Mouse (Mus musculus): ENCODE results near the gene Il18. TPM values are rescaled to one million over a fixed set of nuclear protein-coding genes. Genes with fewer than 3 reads are reported as not detected.
"Not testable (repeated sequence)": the region's sequence is repeated elsewhere in the genome, so short reads cannot be mapped to it uniquely, and the experiment has no call there.

Il18 gene
- total and polyA plus RNA-seq, 3 experiments, result 0.53 to 1.2 (median 1.0) TPM

- no peaks in the 10 kb centered on the region for H3K27me3 ChIP-seq (ENCODE audit: control insufficient read depth, insufficient read depth, low read length)
- H3K9ac ChIP-seq (ENCODE audit: low read depth, low read length), result peak overlapping the region; percentile 80
- H3K4me3 ChIP-seq, result peak overlapping the region; percentile 87
- TF ChIP-seq EP300 (IDR thresholded peaks at IDR 0.05; ENCODE audit: insufficient read depth, low read depth, low read length) (no peak), POLR2A (IDR thresholded peaks at IDR 0.05; ENCODE audit: insufficient read depth, low read depth, low read length) (no peak), CTCF (IDR thresholded peaks at IDR 0.05) (no peak)
- H3K79me2 ChIP-seq (replicated peaks; ENCODE audit: control insufficient read depth, insufficient read depth, low read length), result peaks cover 1% of the 10 kb centered on the region; the same call in 1 of the 2 replicates
- H3K36me3 ChIP-seq (ENCODE audit: control insufficient read depth, insufficient read depth, low read length), result peaks cover 9% of the 10 kb centered on the region
- no peak for DNase-seq
- no peaks in the 10 kb centered on the region; the same call in 1 of the 2 replicates for H3K4me1 ChIP-seq (ENCODE audit: control insufficient read depth, insufficient read depth, low read length)
- peak overlapping the region; percentile 87 for H3K27ac ChIP-seq
- WGBS, result 33% methylated on average over 11 of the region's 11 CpGs
- intact Hi-C loops (cut with DNase I), result no loop called here
These were observed 61.5 kb downstream of the Il18 start for GRCm38 (mm10) chr9:50616161-50616560.

GRCm38 (mm10) chr9:50616766-50617603 lies 62.4 kb downstream of the Il18 start, which contains the start of the genes Pih1d2 and Nkapd1:
TSS of gene Pih1d2 (plus strand) at chr9:50617321.
TSS of gene Nkapd1 (minus strand) at chr9:50617464.
- no peaks in the 10 kb centered on the region for H3K27me3 ChIP-seq (ENCODE audit: control insufficient read depth, insufficient read depth, low read length)
- intact Hi-C loops (cut with DNase I), result no loop called here
- peak within 1 kb of the TSS; percentile 80 for H3K9ac ChIP-seq (ENCODE audit: low read depth, low read length)
- peak; percentile 66; the same call in 1 of the 2 replicates for TF ChIP-seq POLR2A (IDR thresholded peaks at IDR 0.05; ENCODE audit: insufficient read depth, low read depth, low read length)
- TF ChIP-seq CTCF (IDR thresholded peaks at IDR 0.05), result peak; percentile 13
- peak; percentile 60; the same call in 1 of the 2 replicates for TF ChIP-seq EP300 (IDR thresholded peaks at IDR 0.05; ENCODE audit: insufficient read depth, low read depth, low read length)
- peaks cover 9% of the 10 kb centered on the region for H3K36me3 ChIP-seq (ENCODE audit: control insufficient read depth, insufficient read depth, low read length)
- H3K79me2 ChIP-seq (replicated peaks; ENCODE audit: control insufficient read depth, insufficient read depth, low read length), result peaks cover 1% of the 10 kb centered on the region; the same call in 1 of the 2 replicates
- peak within 1 kb of the TSS; percentile 87 for H3K27ac ChIP-seq
- peak within 1 kb of the TSS; percentile 87 for H3K4me3 ChIP-seq
- DNase-seq, result peak; percentile 91 to 92
- no peaks in the 10 kb centered on the region; the same call in 1 of the 2 replicates for H3K4me1 ChIP-seq (ENCODE audit: control insufficient read depth, insufficient read depth, low read length)
- under 1% methylated on average over 81 of the region's 81 CpGs for WGBS

DNA sequence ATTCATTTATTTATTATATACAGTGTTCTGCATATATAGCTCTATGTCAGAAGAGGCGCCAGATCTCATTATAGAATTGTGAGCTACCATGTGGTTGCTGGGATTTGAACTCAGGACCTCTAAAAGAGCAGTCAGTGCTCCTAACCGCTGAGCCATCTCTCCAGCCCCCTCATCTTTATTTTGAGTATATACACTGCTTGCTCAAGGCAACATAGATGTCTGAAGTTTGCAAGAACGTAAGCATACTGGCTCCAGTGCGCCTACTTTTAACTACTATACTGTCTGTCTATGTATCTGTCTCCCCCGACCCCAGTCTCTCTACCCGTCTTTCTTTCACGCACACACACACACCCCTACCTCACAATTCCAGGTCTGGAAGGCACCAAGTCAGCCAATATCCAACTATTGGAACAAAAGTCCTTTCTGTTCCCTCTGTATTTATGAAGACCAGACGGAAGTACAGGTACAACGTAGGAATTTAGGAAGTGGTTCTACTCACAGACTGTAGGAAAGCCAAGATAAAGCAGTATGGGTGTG lies 63.2 kb downstream of the Il18 start:
- H3K27me3 ChIP-seq (ENCODE audit: control insufficient read depth, insufficient read depth, low read length), result no peaks in the 10 kb centered on the region
- intact Hi-C loops (cut with DNase I), result no loop called here
- H3K9ac ChIP-seq (ENCODE audit: low read depth, low read length), result no peak overlapping the region
- DNase-seq, result no peak
- H3K36me3 ChIP-seq (ENCODE audit: control insufficient read depth, insufficient read depth, low read length), result peaks cover 9% of the 10 kb centered on the region
- TF ChIP-seq CTCF (IDR thresholded peaks at IDR 0.05) (no peak), EP300 (IDR thresholded peaks at IDR 0.05; ENCODE audit: insufficient read depth, low read depth, low read length) (no peak), POLR2A (IDR thresholded peaks at IDR 0.05; ENCODE audit: insufficient read depth, low read depth, low read length) (no peak)
- no peak overlapping the region; the same call in 1 of the 2 replicates for H3K27ac ChIP-seq
- peak overlapping the region; percentile 87 for H3K4me3 ChIP-seq
- H3K79me2 ChIP-seq (replicated peaks; ENCODE audit: control insufficient read depth, insufficient read depth, low read length), result peaks cover 1% of the 10 kb centered on the region; the same call in 1 of the 2 replicates
- WGBS, result 52% methylated on average over 9 of the region's 9 CpGs
- no peaks in the 10 kb centered on the region; the same call in 1 of the 2 replicates for H3K4me1 ChIP-seq (ENCODE audit: control insufficient read depth, insufficient read depth, low read length)

- H3K4me3 ChIP-seq; DNase-seq; H3K79me2 ChIP-seq (replicated peaks; ENCODE audit: control insufficient read depth, insufficient read depth, low read length); H3K4me1 ChIP-seq (ENCODE audit: control insufficient read depth, insufficient read depth, low read length); H3K9ac ChIP-seq (ENCODE audit: low read depth, low read length); H3K27ac ChIP-seq; intact Hi-C loops (cut with DNase I); H3K27me3 ChIP-seq (ENCODE audit: control insufficient read depth, insufficient read depth, low read length); H3K36me3 ChIP-seq (ENCODE audit: control insufficient read depth, insufficient read depth, low read length): not testable (repeated sequence)
- WGBS, result 83% methylated on average over 6 of the region's 8 CpGs
These were observed 76.3 kb downstream of the Il18 start for GRCm38 (mm10) chr9:50630903-50631302.

Other genes with a start within 250 kb of the Il18 start
- gene Rpl10-ps3, start 209.9 kb upstream of the Il18 start, total RNA-seq (2021), result 100 to 1,000 TPM; 477 to 494 TPM
- gene Rpl10-ps3, start 209.9 kb upstream of the Il18 start, polyA plus RNA-seq (2012; rRNA removed), result 69.3 and 113 TPM in 2 replicates
- 1 to 10 TPM in 1 of 2 experiments, under 1 TPM in 1; 0.82 to 2.0 TPM for gene Plet1, start 60.3 kb upstream of the Il18 start, total RNA-seq (2021)
- 2.5 and 4.0 TPM in 2 replicates for gene Plet1, start 60.3 kb upstream of the Il18 start, polyA plus RNA-seq (2012; rRNA removed)
- 10 to 100 TPM; 24.8 to 30.2 TPM for gene Pts, start 26.1 kb upstream of the Il18 start, total RNA-seq (2021)
- gene Pts, start 26.1 kb upstream of the Il18 start, polyA plus RNA-seq (2012; rRNA removed), result 28.7 and 63.3 TPM in 2 replicates
- under 1 TPM; 0.39 to 0.50 TPM for gene Bco2, start 354 bp downstream of the Il18 start, total RNA-seq (2021)
- 0.32 and 0.33 TPM in 2 replicates for gene Bco2, start 354 bp downstream of the Il18 start, polyA plus RNA-seq (2012; rRNA removed)
- gene Tex12, start 6.5 kb downstream of the Il18 start, total RNA-seq (2021), result not detected
- not detected in 2 replicates for gene Tex12, start 6.5 kb downstream of the Il18 start, polyA plus RNA-seq (2012; rRNA removed)
- gene Sdhd, start 49.0 kb downstream of the Il18 start, total RNA-seq (2021), result 100 to 1,000 TPM; 593 to 673 TPM
- gene Sdhd, start 49.0 kb downstream of the Il18 start, polyA plus RNA-seq (2012; rRNA removed), result 722 and 984 TPM in 2 replicates
- gene Timm8b, start 49.1 kb downstream of the Il18 start, total RNA-seq (2021), result 100 to 1,000 TPM; 251 to 294 TPM
- 289 and 341 TPM in 2 replicates for gene Timm8b, start 49.1 kb downstream of the Il18 start, polyA plus RNA-seq (2012; rRNA removed)
- under 1 TPM in 1 of 2 experiments, not detected in 1; 0.31 TPM for gene Pih1d2, start 62.5 kb downstream of the Il18 start, total RNA-seq (2021)
- 0.50 and 0.66 TPM in 2 replicates for gene Pih1d2, start 62.5 kb downstream of the Il18 start, polyA plus RNA-seq (2012; rRNA removed)
- 10 to 100 TPM; 11.9 to 13.2 TPM for gene Nkapd1, start 62.6 kb downstream of the Il18 start, total RNA-seq (2021)
- 3.1 and 4.6 TPM in 2 replicates for gene Nkapd1, start 62.6 kb downstream of the Il18 start, polyA plus RNA-seq (2012; rRNA removed)
- 100 to 1,000 TPM; 364 to 415 TPM for gene Dlat, start 105.0 kb downstream of the Il18 start, total RNA-seq (2021)
- gene Dlat, start 105.0 kb downstream of the Il18 start, polyA plus RNA-seq (2012; rRNA removed), result 175 and 243 TPM in 2 replicates
- 1 to 10 TPM; 3.4 to 5.4 TPM for gene Dixdc1, start 184.7 kb downstream of the Il18 start, total RNA-seq (2021)
- gene Dixdc1, start 184.7 kb downstream of the Il18 start, polyA plus RNA-seq (2012; rRNA removed), result 2.6 and 4.9 TPM in 2 replicates
- gene 2310030G06Rik, start 191.7 kb downstream of the Il18 start, total RNA-seq (2021), result 1 to 10 TPM; 2.9 to 4.3 TPM
- gene 2310030G06Rik, start 191.7 kb downstream of the Il18 start, polyA plus RNA-seq (2012; rRNA removed), result 5.6 and 7.4 TPM in 2 replicates
- gene Cryab, start 196.5 kb downstream of the Il18 start, total RNA-seq (2021), result 1,000 to 10,000 TPM; 2,783 to 3,339 TPM
- gene Cryab, start 196.5 kb downstream of the Il18 start, polyA plus RNA-seq (2012; rRNA removed), result 3,110 and 4,349 TPM in 2 replicates
- gene Hspb2, start 197.5 kb downstream of the Il18 start, total RNA-seq (2021), result 100 to 1,000 TPM; 131 to 139 TPM
- gene Hspb2, start 197.5 kb downstream of the Il18 start, polyA plus RNA-seq (2012; rRNA removed), result 201 and 224 TPM in 2 replicates
- gene Fdxacb1, start 213.4 kb downstream of the Il18 start, total RNA-seq (2021), result 1 to 10 TPM; 4.7 to 5.1 TPM
- 3.4 and 5.2 TPM in 2 replicates for gene Fdxacb1, start 213.4 kb downstream of the Il18 start, polyA plus RNA-seq (2012; rRNA removed)
- 1 to 10 TPM; 9.6 to 9.9 TPM for gene Alg9, start 220.2 kb downstream of the Il18 start, total RNA-seq (2021)
- 13.4 and 19.9 TPM in 2 replicates for gene Alg9, start 220.2 kb downstream of the Il18 start, polyA plus RNA-seq (2012; rRNA removed)
- 10 to 100 TPM; 11.8 to 12.1 TPM for gene 1110032A03Rik, start 220.7 kb downstream of the Il18 start, total RNA-seq (2021)
- 34.5 and 39.0 TPM in 2 replicates for gene 1110032A03Rik, start 220.7 kb downstream of the Il18 start, polyA plus RNA-seq (2012; rRNA removed)